Mouse (Mus musculus) embryo, embryonic 10.5 days (tissue): ENCODE results near the gene Runx2.

Experiments used
- DNase-seq: peaks from one replicate; pipeline ENCODE4 v3.0.0-alpha.2; 2015; ENCODE audit warnings: low spot score

Runx2 gene

GRCm38 (mm10) chr17:44588470-44588869 is 226.1 kb downstream of the Runx2 start:
- DNase-seq, result peak; percentile 15

GRCm38 (mm10) chr17:44588020-44588419 is 226.6 kb downstream of the Runx2 start:
- peak; percentile 29 for DNase-seq

- no peak for DNase-seq
These were observed 228.4 kb downstream of the Runx2 start for GRCm38 (mm10) chr17:44586196-44586595.

- DNase-seq, result no peak
These were observed 229.8 kb downstream of the Runx2 start for GRCm38 (mm10) chr17:44584781-44585180.

- no peak for DNase-seq
These were observed 236.8 kb downstream of the Runx2 start for GRCm38 (mm10) chr17:44577791-44578190.

- no peak for DNase-seq
These were observed 243.7 kb downstream of the Runx2 start for GRCm38 (mm10) chr17:44570899-44571298.

GRCm38 (mm10) chr17:44569020-44569621 is 245.5 kb downstream of the Runx2 start:
- DNase-seq, result no peak

GRCm38 (mm10) chr17:44566992-44567391 is 247.6 kb downstream of the Runx2 start:
- DNase-seq, result no peak

- no peak for DNase-seq
These were observed 248.6 kb downstream of the Runx2 start for GRCm38 (mm10) chr17:44565884-44566515.

- DNase-seq, result no peak
These were observed 249.2 kb downstream of the Runx2 start for GRCm38 (mm10) chr17:44565311-44565831.

GRCm38 (mm10) chr17:44564611-44565198 is 249.9 kb downstream of the Runx2 start:
- no peak for DNase-seq

- DNase-seq, result peak; percentile 55
These were observed 254.6 kb downstream of the Runx2 start for GRCm38 (mm10) chr17:44560016-44560415.

- DNase-seq, result no peak
These were observed 257.1 kb downstream of the Runx2 start for GRCm38 (mm10) chr17:44557199-44558111.

GRCm38 (mm10) chr17:44554941-44555340 is 259.7 kb downstream of the Runx2 start:
- DNase-seq, result no peak

GRCm38 (mm10) chr17:44549551-44549950 is 265.0 kb downstream of the Runx2 start:
- no peak for DNase-seq

GRCm38 (mm10) chr17:44547922-44548321 is 266.7 kb downstream of the Runx2 start:
- no peak for DNase-seq

- no peak for DNase-seq
These were observed 267.8 kb downstream of the Runx2 start for GRCm38 (mm10) chr17:44546801-44547200.

- DNase-seq, result no peak
These were observed 269.3 kb downstream of the Runx2 start for GRCm38 (mm10) chr17:44545141-44545813.

- DNase-seq, result no peak
These were observed 271.9 kb downstream of the Runx2 start for GRCm38 (mm10) chr17:44542706-44543105.

- no peak for DNase-seq
These were observed 273.9 kb downstream of the Runx2 start for GRCm38 (mm10) chr17:44540699-44541098.

- DNase-seq, result peak; percentile 10
These were observed 275.7 kb downstream of the Runx2 start for GRCm38 (mm10) chr17:44538921-44539320.

GRCm38 (mm10) chr17:44530000-44530399 is 284.6 kb downstream of the Runx2 start:
- no peak for DNase-seq
